Mouse (Mus musculus) retina, adult 2 months (tissue): Measurements from ENCODE around the gene Taar7b.

Experiments used
- DNase-seq: peaks from one replicate; pipeline ENCODE4 v3.0.0-alpha.2; 2012; ENCODE audit warnings: low read depth, low spot score

Taar7b gene

GRCm38 (mm10) chr10:23999639-24000038, at the start of gene Taar7b:
Gene Taar7b (plus strand): TSS chr10:23999939.
- DNase-seq = no peak

- DNase-seq = no peak
Observed at GRCm38 (mm10) chr10:23951714-23952113, 48.0 kb upstream of the Taar7b start.

GRCm38 (mm10) chr10:23959071-23959470, 40.7 kb upstream of the Taar7b start:
- no peak for DNase-seq

DNA sequence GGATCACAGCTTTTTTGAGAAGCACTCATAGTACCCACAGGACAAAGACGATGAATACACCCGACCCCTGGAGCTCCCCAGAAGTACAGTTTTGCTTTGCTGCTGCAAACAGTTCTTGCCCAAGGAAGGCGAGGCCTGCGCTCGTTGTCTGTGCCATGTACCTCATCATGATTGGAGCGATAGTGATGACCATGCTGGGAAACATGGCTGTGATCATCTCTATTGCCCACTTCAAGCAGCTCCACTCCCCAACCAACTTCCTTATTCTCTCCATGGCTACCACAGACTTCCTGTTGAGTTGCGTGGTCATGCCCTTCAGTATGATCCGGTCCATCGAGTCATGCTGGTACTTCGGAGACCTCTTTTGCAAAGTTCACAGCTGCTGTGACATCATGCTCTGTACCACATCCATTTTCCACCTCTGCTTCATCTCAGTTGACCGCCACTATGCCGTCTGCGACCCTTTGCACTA, 39.3 kb upstream of the Taar7b start, which contains the start of gene Taar4:
Taar4 (plus strand) TSS at position 51 of the 472 bp plus-strand sequence.
- DNase-seq = no peak

- DNase-seq = no peak
Observed at GRCm38 (mm10) chr10:23963444-23963843, 36.3 kb upstream of the Taar7b start.

- DNase-seq = no peak
Observed at GRCm38 (mm10) chr10:23964921-23965610, 34.7 kb upstream of the Taar7b start.

DNA sequence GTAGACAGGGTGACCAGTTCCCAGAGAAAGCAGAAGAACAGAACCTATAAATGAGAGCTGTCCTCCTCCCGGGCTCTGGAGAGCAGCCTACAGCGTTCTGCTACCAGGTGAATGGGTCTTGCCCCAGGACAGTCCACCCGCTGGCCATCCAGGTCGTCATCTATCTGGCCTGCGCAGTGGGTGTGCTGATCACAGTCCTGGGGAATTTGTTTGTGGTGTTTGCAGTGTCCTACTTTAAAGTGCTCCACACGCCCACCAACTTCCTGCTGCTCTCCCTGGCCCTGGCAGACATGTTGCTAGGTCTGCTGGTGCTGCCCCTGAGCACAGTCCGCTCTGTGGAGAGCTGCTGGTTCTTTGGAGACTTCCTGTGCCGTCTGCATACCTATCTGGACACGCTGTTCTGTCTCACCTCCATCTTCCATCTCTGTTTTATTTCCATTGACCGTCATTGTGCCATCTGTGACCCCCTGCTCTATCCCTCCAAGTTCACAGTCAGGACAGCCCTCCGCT, 29.0 kb upstream of the Taar7b start, which contains the start of gene Taar5:
Taar5 (plus strand) TSS at position 51 of the 510 bp plus-strand sequence.
- no peak for DNase-seq

DNA sequence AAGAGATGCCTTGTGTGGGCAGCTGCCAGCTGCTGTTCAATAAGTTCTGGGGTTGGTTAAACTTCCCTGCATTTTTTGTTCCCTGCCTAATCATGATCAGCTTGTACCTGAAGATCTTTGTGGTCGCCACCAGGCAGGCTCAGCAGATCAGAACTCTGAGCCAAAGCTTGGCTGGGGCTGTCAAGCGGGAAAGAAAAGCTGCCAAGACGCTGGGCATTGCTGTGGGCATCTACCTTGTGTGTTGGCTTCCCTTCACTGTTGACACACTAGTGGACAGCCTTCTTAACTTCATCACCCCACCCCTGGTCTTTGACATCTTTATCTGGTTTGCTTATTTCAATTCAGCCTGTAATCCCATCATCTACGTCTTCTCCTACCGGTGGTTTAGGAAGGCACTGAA, 28.5 kb upstream of the Taar7b start:
- DNase-seq = no peak

- no peak for DNase-seq
Observed at GRCm38 (mm10) chr10:23977958-23978357, 21.8 kb upstream of the Taar7b start.

DNA sequence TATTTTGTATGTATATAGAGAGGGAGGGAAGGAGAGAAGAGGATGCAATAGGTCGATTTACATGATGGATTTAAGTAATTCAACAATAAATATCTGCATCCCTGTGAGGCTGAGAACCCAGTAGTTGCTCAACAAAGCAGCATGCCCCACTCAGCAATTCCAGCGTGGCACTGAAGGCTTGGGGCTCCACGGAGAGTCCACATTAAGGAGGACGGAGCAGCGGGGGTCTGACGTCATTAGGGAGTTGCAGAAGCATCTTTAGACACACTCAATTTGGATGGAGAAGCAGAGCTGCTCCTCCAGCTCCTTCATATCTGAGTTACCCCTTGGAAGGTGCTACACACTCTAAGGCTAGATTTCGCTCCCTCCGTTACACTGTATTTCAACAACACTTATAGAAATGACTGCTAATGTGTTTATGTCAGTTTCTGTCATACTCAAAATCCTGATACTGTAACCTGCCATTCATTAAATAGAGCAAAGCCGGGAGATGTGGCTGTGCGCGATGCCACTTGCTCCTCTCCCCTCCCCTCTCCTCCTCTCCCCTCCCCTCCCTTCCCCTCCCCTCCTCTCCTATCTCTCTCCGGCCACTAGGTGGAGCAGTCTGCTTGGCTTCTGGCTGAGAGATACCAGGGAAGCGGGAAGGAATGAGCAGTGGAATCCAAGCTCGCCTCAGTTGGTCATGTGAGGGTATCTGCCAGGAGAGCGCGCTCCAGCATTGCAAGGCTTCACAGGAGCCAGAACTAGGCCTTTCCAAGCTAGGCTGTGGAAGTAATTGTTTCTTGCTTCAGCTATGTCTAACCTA, 20.6 kb upstream of the Taar7b start:
- DNase-seq = peak; percentile 54

- DNase-seq = no peak
Observed at GRCm38 (mm10) chr10:23985546-23985945, 14.2 kb upstream of the Taar7b start, which contains the start of gene Taar6. Gene Taar6 (minus strand): TSS chr10:23985646.

- DNase-seq = no peak
Observed at GRCm38 (mm10) chr10:23986419-23986818, 13.3 kb upstream of the Taar7b start.

DNA sequence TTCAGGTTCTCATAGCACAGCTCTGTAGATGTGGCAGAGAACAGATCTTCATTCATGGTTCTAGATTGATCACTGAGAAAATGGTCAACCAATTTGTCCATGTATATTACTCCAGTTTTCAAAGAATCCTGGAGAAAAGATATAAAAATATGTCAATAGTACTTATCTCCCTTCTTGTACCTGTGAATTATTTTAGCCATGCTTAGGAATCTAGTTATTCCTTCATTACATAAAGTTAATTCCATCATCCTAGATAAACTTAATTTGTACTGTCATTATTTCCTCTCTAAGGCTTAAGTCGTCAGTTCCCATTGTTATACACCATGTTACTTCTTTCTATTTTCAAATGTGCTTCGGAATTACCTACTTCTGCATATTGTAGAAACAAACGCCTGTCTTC, 6.4 kb upstream of the Taar7b start, which contains the start of gene Taar7a:
Taar7a (minus strand) TSS at position 101 of the 400 bp plus-strand sequence.
- no peak for DNase-seq

DNA sequence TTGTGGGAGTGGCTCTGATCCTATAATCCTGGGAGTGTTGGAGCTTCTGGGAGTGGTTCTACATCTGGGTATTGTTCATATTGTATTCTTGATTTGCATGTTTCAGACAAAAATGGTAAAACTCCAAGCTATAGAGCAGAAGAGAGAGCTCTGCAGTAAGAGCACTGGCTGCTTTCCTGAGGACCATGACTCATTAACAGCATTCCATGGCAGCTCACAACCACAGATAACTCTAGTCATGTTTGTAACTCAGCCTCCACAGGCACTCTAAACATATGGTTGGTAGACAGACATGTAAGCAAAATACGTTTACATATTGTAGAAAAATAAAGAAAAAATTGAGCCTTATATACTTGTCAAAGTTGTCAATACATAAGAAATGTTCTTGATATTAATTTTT, 6.7 kb downstream of the Taar7b start:
- DNase-seq = no peak

DNA sequence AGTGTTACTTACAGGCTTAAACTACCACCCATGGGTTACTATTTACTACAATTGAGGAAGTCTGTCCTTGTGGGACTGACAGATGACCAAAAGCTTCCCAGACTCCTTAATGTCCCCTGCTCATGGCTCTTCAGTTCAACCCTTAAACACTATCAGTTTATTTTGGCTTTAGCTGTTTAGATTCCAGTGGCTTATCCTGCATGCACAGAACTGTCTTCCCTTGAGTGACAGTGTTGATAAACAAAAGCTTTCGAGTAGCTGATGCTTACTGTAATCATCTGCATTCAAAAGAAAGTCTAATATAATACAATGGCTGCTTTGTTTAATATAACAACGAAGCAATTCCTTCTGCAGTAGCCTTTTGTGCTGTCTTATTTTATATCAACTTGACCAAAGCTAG, 7.3 kb downstream of the Taar7b start:
- no peak for DNase-seq

- no peak for DNase-seq
Observed at GRCm38 (mm10) chr10:24008143-24008542, 8.4 kb downstream of the Taar7b start.

DNA sequence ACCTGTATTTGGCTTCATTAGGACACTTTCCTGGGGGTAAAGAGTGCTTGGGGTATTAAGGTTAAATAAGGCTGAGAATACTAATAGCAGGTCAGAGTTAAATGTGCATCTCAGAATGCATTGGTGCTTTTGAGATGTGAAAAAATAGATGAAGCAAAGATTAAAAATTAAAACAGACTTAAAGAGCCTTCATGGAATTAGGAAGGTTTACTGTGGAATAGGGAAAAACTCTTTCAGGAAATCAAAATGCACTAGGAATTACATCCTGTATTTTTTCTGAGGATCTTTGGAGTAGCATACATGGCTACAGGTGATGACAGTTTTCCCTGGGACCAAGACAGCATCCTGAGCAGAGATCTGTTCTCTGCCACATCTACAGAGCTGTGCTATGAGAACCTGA, 27.2 kb downstream of the Taar7b start, which contains the start of gene Taar7d:
Taar7d (plus strand) TSS at position 301 of the 400 bp plus-strand sequence.
- no peak for DNase-seq

GRCm38 (mm10) chr10:24031347-24031746, 31.6 kb downstream of the Taar7b start:
- DNase-seq = no peak

DNA sequence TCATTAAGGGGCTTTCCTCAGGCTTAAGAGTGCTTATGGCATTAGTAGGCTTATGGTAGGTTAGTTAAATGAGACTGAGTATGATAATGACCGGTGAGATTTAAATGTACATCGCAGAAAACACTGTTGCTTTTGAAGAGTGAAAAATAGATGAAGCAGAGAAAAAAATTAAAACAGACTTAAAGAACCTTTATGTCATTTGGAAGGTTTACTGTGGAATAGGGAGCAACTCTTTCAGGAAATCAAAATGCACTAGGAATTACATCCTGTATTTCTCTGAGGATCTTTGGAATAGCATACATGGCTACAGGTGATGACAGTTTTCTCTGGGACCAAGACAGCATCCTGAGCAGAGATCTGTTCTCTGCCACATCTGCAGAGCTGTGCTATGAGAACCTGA, 37.6 kb downstream of the Taar7b start, which contains the start of gene Taar7e:
Taar7e (plus strand) TSS at position 301 of the 400 bp plus-strand sequence.
- DNase-seq = no peak

- no peak for DNase-seq
Observed at GRCm38 (mm10) chr10:24040120-24040869, 40.6 kb downstream of the Taar7b start.

DNA sequence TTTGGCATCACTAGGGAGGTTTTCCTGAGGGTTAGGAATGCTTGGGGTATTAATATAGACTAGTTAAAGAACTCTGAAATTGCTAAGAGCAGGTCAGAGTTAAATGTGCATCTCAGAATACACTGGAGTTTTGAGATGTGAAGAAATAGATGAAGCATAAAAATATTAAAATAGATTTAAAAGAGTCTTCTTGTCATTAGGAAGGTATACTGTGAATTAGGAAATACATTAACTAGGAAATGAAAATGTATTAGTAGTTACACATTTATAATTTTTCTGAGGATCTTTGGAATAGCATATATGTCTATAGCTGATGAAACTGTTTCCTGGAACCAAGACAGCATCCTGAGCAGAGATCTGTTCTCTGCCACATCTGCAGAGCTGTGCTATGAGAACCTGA, 49.5 kb downstream of the Taar7b start, which contains the start of gene Taar7f:
Taar7f (plus strand) TSS at position 301 of the 400 bp plus-strand sequence.
- no peak for DNase-seq
